Mouse (Mus musculus): Measurements from ENCODE around the gene Psmd5. TPM values are rescaled to one million over a fixed set of nuclear protein-coding genes. Genes with fewer than 3 reads are reported as not detected.

Psmd5 gene
- polyA plus RNA-seq (2015; fragmentation: Nextera tagmentation; extraction: Ambion mirVana), result 97.3 and 97.9 TPM in 2 replicates

DNA sequence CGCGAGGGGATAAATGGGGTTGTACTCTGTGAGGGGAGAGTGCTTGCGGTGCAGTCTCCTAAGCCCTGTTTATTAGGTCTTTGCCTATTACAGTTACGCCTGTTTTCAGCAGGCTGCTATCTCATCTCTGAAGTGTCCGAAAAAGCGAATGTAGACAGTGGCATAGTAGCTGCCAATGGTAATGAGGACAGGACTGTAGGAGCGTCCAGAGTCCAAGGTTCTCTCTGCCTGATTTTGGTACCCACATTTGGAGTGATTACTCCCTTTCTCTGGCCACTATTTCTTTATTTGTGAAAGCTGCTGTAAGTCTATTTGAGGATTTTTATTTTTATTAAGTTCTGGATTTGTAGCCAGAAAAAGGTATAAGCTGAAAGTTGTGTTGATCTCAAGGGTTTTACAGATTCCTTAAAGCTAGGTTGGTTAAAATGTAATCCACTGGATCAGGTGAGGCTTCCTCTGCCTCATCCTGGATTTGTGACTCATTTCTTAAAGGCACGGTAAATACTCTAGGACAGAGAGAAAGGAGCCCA is at the start of gene Psmd5:
TSS of gene Psmd5 (minus strand) at position 153 of the 530 bp plus-strand sequence.
- H3K4me1 ChIP-seq (replicated peaks), result peaks cover 7% of the 10 kb centered on the region
- no peaks in the 10 kb centered on the region for H3K9me3 ChIP-seq
- no peak within 1 kb of the TSS for H3K9ac ChIP-seq
- H3K4me2 ChIP-seq, result peak within 1 kb of the TSS; percentile 31
- ATAC-seq (ENCODE audit: low FRiP score, low read depth), result no peak
- WGBS, result 22% methylated on average over 8 of the region's 8 CpGs
- peaks cover 23% of the 10 kb centered on the region for H3K27me3 ChIP-seq
- no peak within 1 kb of the TSS for H3K27ac ChIP-seq (replicated peaks)
- no peak within 1 kb of the TSS for H3K4me3 ChIP-seq
- H3K36me3 ChIP-seq, result no peaks in the 10 kb centered on the region

DNA sequence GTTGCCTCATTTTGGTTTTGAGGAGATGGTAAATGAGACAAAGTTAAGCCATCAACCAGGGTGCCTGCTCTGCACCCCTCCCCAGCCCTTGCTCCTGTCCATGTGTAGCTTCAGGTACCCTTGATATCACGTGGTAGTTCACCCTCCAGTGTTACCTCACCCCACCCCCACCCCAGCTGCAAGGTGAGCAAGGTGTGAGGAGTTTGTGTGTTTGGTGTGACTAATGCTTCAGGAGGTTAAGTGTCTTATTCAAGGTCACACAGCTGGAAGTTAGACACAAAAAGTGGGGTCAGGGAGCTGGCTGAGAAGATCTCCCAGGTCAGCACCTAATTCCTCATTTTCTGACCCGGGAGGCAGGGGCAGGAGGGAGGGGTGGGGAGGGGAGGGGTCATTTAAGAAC is 48.0 kb upstream of the Psmd5 start:
- WGBS, result 28% methylated on average over 2 of the region's 2 CpGs
- Histone ChIP-seq H3K9ac (no peak overlapping the region), H3K4me1 (replicated peaks) (no peaks in the 10 kb centered on the region), H3K9me3 (no peaks in the 10 kb centered on the region), H3K4me2 (no peak overlapping the region), H3K36me3 (no peaks in the 10 kb centered on the region), H3K27me3 (no peaks in the 10 kb centered on the region), H3K4me3 (no peak overlapping the region), H3K27ac (replicated peaks) (no peak overlapping the region)
- no peak for ATAC-seq (ENCODE audit: low FRiP score, low read depth)

DNA sequence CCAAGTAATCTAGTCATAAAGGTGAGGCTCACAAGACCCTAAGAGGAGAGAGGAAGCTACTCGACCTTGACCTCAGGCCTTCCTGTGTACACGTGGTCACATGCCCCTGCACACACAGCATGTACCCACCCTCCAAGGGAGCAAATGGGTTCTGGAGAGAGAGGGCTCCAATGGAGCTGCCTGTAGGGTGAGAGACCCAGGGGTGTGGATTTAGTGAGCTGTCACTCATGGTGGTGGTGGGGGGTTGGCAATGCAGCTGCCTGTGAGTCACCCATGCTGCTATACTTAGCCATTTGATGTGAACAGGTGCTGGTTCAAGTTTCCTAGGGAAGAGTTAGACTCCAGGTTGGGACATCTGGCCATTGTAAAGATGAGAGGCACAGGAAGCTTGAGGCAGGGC is 45.4 kb upstream of the Psmd5 start:
- Histone ChIP-seq H3K36me3 (no peaks in the 10 kb centered on the region), H3K27ac (replicated peaks) (no peak overlapping the region), H3K27me3 (peaks cover 3% of the 10 kb centered on the region), H3K4me2 (no peak overlapping the region), H3K4me3 (no peak overlapping the region), H3K9me3 (no peaks in the 10 kb centered on the region), H3K9ac (no peak overlapping the region), H3K4me1 (replicated peaks) (no peaks in the 10 kb centered on the region)
- 66% methylated on average over 2 of the region's 2 CpGs for WGBS
- ATAC-seq (ENCODE audit: low FRiP score, low read depth), result no peak

DNA sequence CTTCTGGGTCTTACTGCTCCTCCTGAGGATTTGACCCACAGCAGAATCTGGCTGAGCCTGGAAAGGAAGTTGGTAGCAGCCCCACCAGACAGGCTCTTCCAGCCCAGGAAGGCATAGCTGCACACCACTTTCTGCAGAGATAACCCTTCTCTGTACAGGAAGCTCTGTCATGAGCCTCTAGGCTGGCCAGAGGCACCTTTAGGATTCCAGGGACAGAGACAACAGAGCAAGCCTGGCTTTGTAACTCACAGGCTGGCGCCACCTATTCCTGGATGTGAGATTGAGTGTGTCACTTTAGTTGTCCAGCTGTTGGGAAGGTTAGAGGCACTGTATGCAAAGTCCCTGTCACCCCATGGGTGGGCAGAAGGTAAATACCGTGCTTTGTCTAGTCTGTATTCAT is 40.3 kb upstream of the Psmd5 start:
- Histone ChIP-seq H3K9ac (no peak overlapping the region), H3K36me3 (no peaks in the 10 kb centered on the region), H3K27me3 (peaks cover 24% of the 10 kb centered on the region), H3K27ac (replicated peaks) (no peak overlapping the region), H3K4me2 (0 out of 2 replicates have a peak overlapping the region, but pooled peaks have one; percentile 84), H3K4me1 (replicated peaks) (peaks cover 19% of the 10 kb centered on the region), H3K4me3 (no peak overlapping the region), H3K9me3 (no peaks in the 10 kb centered on the region)
- ATAC-seq (ENCODE audit: low FRiP score, low read depth), result no peak
- 53% methylated on average over 2 of the region's 2 CpGs for WGBS

DNA sequence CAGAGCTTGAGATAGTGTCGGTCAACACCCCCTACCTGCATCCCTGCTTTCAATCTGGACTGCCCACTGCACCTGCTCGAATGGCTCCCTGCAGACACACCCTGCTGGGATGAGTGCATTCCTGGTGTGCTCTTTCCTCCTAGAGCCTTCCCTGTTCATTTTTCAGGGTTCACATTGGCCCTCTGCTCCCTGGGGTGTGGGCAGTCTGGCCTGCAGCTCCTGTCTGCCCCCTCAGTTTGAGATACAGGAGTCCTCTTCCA is 40.0 kb upstream of the Psmd5 start:
- no peaks in the 10 kb centered on the region for H3K9me3 ChIP-seq
- no peaks in the 10 kb centered on the region for H3K36me3 ChIP-seq
- H3K27me3 ChIP-seq, result peaks cover 24% of the 10 kb centered on the region
- H3K4me2 ChIP-seq, result peak overlapping the region; percentile 84
- 14% methylated on average over 2 of the region's 2 CpGs for WGBS
- peaks cover 19% of the 10 kb centered on the region for H3K4me1 ChIP-seq (replicated peaks)
- no peak for ATAC-seq (ENCODE audit: low FRiP score, low read depth)
- no peak overlapping the region for H3K9ac ChIP-seq
- peak overlapping the region; percentile 52; the same call in 1 of the 2 replicates for H3K4me3 ChIP-seq
- no peak overlapping the region for H3K27ac ChIP-seq (replicated peaks)

DNA sequence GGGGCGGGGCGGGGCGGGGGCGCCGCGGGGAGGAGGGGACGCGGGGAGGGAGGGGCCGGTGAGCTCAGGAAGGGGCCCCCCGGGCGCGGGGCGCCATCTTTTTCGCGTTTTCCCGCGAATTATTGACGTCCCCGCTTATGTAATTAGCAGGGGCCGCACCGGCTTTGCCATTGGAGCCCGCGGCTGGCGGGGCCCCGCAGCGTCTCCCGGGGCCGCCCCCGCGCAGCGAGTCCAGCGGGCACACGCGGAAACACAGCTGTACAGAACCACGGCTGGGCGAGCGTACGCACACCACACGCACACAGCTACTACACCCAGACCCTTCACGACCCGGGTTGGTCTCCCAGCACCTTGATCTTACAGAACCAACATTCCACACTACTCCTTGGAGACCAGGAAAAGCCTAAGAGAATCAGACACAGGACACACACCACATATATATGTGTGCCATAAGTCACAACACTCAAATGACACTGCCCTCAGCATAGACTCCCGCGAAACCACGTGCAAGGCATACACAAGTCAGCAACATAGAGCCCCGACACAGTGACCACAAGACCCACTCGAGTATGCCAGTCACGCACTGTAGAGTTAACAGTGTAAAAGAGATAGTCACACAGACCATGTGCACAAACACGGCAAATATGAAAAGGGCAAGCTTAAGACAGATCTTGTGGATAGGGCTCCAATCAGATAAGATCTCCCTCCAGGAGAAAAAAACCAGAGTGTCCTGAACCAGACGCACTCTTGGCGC is 39.5 kb upstream of the Psmd5 start:
- H3K27me3 ChIP-seq, result peaks cover 24% of the 10 kb centered on the region
- WGBS, result 3% methylated on average over 37 of the region's 50 CpGs
- H3K9ac ChIP-seq, result peak overlapping the region; percentile 43
- peak overlapping the region; percentile 52 for H3K4me3 ChIP-seq
- peak overlapping the region; percentile 84 for H3K4me2 ChIP-seq
- no peaks in the 10 kb centered on the region for H3K36me3 ChIP-seq
- H3K27ac ChIP-seq (replicated peaks), result no peak overlapping the region
- peak; percentile 76 for ATAC-seq (ENCODE audit: low FRiP score, low read depth)
- H3K9me3 ChIP-seq, result no peaks in the 10 kb centered on the region
- H3K4me1 ChIP-seq (replicated peaks), result peaks cover 19% of the 10 kb centered on the region

DNA sequence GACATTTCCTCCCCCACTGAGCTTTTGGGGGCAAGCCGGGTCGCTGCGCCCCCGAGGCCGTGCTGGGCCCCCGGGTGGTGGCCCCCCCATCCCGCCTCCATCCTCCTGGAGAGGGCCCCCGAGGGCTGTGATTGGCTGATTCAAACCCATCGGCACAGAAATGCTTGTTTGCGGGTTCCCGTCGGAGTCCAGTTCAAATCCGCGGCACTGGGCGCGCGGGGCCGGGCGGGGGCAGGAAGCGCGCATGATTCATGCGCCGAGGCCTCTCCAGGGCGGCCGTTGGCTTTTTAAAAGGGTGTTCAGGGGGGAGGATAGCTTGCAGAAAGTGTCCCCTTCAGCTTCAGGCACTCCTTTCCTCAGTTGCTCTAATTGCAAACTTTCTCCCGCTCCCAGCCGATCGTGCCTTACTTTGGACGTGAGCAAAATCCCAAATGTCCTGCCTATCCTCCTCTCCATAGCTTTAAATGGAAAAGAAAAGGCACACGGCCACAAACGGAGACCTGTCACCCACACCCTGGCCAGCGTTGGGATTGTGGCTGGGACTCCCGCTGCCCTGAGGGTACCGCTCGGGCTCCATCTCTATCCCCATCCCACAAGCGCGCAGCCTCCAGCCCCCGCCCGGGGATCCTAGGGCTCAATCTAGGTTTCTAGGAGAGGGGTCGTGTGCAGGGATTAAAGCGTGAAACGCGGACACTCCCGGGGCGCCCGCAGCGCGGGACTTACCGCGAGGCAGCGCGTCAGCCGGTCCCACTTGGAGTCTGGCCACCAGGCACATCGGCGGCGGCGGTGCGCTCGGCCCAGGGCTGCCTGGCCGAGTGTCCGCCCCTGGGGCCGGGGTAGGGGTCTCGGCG is 38.7 kb upstream of the Psmd5 start, which contains the start of gene Phf19:
TSS of gene Phf19 (minus strand) at position 809 of the 851 bp plus-strand sequence.
- ATAC-seq (ENCODE audit: low FRiP score, low read depth), result peak; percentile 55; the same call in 1 of the 2 replicates
- no peak within 1 kb of the TSS for H3K27ac ChIP-seq (replicated peaks)
- no peaks in the 10 kb centered on the region for H3K36me3 ChIP-seq
- under 1% methylated on average over 59 of the region's 64 CpGs for WGBS
- peak within 1 kb of the TSS; percentile 43 for H3K9ac ChIP-seq
- H3K4me1 ChIP-seq (replicated peaks), result peaks cover 19% of the 10 kb centered on the region
- no peaks in the 10 kb centered on the region for H3K9me3 ChIP-seq
- H3K4me2 ChIP-seq, result peak within 1 kb of the TSS; percentile 84
- peak within 1 kb of the TSS; percentile 52 for H3K4me3 ChIP-seq
- H3K27me3 ChIP-seq, result peaks cover 24% of the 10 kb centered on the region

DNA sequence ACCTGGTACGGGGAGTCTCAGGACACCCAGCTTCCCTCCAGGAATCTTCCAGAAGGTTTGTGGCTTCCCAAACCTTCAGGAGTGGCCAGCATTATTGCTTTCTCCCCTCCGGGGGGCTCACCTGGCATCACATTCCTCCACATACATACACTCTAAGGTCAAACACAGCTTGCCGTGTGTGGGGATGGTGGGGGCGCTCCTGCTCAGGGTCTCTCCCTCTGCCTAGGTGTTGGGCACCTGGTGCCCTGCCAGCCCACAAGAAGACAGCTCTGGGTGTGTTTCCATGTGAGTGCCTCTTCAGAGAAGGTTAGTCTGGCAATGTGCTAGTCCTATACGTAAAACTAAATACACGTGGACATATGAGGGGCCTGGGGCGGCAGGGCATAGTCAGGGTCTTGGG is 37.8 kb upstream of the Psmd5 start:
- no peaks in the 10 kb centered on the region for H3K9me3 ChIP-seq
- H3K9ac ChIP-seq, result no peak overlapping the region
- ATAC-seq (ENCODE audit: low FRiP score, low read depth), result no peak
- peak overlapping the region; percentile 84 for H3K4me2 ChIP-seq
- no peak overlapping the region for H3K27ac ChIP-seq (replicated peaks)
- H3K27me3 ChIP-seq, result peaks cover 24% of the 10 kb centered on the region
- WGBS, result 50% methylated on average over 7 of the region's 7 CpGs
- H3K4me3 ChIP-seq, result peak overlapping the region; percentile 52
- H3K4me1 ChIP-seq (replicated peaks), result peaks cover 19% of the 10 kb centered on the region
- no peaks in the 10 kb centered on the region for H3K36me3 ChIP-seq

DNA sequence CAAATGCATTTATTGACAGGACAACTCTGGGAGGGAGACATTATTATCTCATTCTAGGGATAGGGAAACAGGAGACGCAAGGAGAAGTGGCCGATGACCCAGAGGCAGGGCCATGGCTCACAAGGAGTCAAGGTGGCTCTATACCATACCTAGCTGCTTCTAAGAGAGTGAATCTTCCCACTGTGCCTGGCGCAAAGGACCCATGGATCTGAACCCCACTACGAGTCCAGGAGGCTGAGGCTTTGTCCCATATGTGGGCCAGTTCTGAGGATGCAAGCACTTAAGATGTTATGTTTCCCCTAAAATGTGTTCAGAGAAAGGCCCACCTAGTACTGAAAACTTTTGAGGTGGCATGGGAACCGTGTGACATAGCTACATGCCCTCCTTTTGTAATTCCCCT is 37.1 kb upstream of the Psmd5 start:
- H3K9me3 ChIP-seq, result no peaks in the 10 kb centered on the region
- ATAC-seq (ENCODE audit: low FRiP score, low read depth), result no peak
- H3K4me1 ChIP-seq (replicated peaks), result peaks cover 19% of the 10 kb centered on the region
- no peak overlapping the region for H3K27ac ChIP-seq (replicated peaks)
- H3K36me3 ChIP-seq, result no peaks in the 10 kb centered on the region
- H3K4me3 ChIP-seq, result no peak overlapping the region
- WGBS, result 86% methylated on average over 5 of the region's 5 CpGs
- H3K4me2 ChIP-seq, result no peak overlapping the region
- H3K9ac ChIP-seq, result no peak overlapping the region
- H3K27me3 ChIP-seq, result peaks cover 24% of the 10 kb centered on the region

DNA sequence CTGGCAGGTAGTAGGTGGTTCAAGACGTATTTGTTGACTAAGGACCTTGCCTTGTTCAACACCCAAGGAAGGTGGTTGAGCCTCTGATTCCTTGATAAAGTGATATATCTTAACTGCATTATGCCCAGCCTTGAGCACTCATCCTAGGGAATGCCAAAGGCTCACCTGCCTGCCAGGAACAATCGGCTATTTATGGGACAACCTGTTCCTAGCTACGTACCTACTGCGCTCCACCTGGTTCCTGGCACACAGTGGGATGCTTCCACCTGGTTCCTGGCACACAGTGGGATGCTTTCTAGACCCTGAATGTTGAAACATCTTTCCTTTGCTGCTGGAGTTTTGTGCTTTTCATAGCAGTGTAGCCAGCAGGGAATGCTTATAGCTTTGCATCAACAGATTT is 35.0 kb upstream of the Psmd5 start:
- Histone ChIP-seq H3K4me3 (no peak overlapping the region), H3K4me2 (no peak overlapping the region), H3K27me3 (peaks cover 17% of the 10 kb centered on the region), H3K36me3 (no peaks in the 10 kb centered on the region), H3K9me3 (no peaks in the 10 kb centered on the region), H3K27ac (replicated peaks) (no peak overlapping the region), H3K4me1 (replicated peaks) (peaks cover 18% of the 10 kb centered on the region), H3K9ac (no peak overlapping the region)
- WGBS, result 89% methylated on average over 4 of the region's 4 CpGs
- ATAC-seq (ENCODE audit: low FRiP score, low read depth), result no peak

DNA sequence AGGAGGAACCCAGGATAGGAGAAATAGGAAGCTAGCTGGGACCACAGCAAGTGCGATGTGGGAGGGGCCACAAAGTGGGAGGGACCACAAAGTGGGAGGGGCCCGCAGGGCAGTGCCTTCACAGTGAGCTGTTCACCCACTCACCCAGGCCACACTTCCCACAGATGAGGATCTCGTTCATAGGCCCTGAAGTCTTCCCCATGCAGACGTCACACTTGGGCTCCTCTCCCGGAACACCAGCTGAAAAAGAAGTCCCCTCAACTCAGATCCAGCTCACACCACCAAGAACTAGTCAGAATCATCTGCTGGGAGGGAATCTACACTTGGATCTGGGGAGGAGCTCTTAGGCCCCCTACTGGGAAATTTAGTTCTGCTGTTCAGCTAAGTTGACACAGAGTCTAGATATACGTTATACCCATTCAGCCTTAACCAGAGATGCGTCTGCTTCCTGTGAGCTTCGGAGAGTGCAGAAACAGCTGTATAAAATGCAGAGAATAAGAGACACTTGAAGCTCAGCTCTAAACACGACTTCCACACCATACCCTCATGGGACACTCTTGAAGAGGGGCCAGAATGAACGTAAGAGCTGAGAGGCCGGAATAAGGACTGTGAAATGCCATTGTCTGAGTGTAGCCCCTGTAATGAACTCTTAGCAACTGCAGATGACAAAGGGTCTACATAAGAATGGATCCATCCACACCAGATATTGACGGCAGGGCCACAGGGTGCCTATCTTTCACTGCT is 32.3 kb upstream of the Psmd5 start:
- H3K27me3 ChIP-seq, result no peaks in the 10 kb centered on the region
- H3K4me1 ChIP-seq (replicated peaks), result peaks cover 10% of the 10 kb centered on the region
- H3K27ac ChIP-seq (replicated peaks), result no peak overlapping the region
- no peak for ATAC-seq (ENCODE audit: low FRiP score, low read depth)
- 37% methylated on average over 12 of the region's 12 CpGs for WGBS
- H3K9ac ChIP-seq, result no peak overlapping the region
- no peaks in the 10 kb centered on the region for H3K9me3 ChIP-seq
- no peaks in the 10 kb centered on the region for H3K36me3 ChIP-seq
- H3K4me2 ChIP-seq, result no peak overlapping the region
- no peak overlapping the region for H3K4me3 ChIP-seq

Measured in hindbrain, embryonic 15.5 days (tissue).